Mouse (Mus musculus): ENCODE measurements around the gene Chrm3. TPM values are rescaled to one million over a fixed set of nuclear protein-coding genes. Genes with fewer than 3 reads are reported as not detected.

The Chrm3 gene
- polyA plus RNA-seq, 1 experiment from 2014 or later, result 0.68 TPM

GRCm38 (mm10) chr13:9898664-9899369 is 461.8 kb downstream of the Chrm3 start:
- no peak for DNase-seq (ENCODE audit: low spot score)
- Histone ChIP-seq H3K36me3 (ENCODE audit: control insufficient read depth, insufficient read depth, low read length) (no peaks in the 10 kb centered on the region), H3K4me3 (ENCODE audit: low read depth, low read length) (no peak overlapping the region), H3K4me1 (ENCODE audit: control insufficient read depth, insufficient read depth, low read length) (no peaks in the 10 kb centered on the region), H3K27ac (replicated peaks; ENCODE audit: low read depth, low read length) (no peak overlapping the region), H3K4me2 (ENCODE audit: low read depth, low read length) (no peak overlapping the region), H3K9me3 (ENCODE audit: control insufficient read depth, low read length) (peaks cover 1% of the 10 kb centered on the region; the same call in 1 of the 2 replicates), H3K9ac (ENCODE audit: low read depth, low read length) (no peak overlapping the region), H3K27me3 (replicated peaks; ENCODE audit: control insufficient read depth, insufficient read depth, low read length) (no peaks in the 10 kb centered on the region)
- WGBS, result 38% methylated on average over 3 of the region's 3 CpGs
- no peak for ATAC-seq (ENCODE audit: low read depth)

- ATAC-seq (ENCODE audit: low read depth) (no peak), DNase-seq (ENCODE audit: low spot score) (no peak)
- Histone ChIP-seq H3K36me3 (ENCODE audit: control insufficient read depth, insufficient read depth, low read length) (no peaks in the 10 kb centered on the region), H3K4me2 (ENCODE audit: low read depth, low read length) (no peak overlapping the region), H3K27ac (replicated peaks; ENCODE audit: low read depth, low read length) (no peak overlapping the region), H3K4me3 (ENCODE audit: low read depth, low read length) (no peak overlapping the region), H3K9me3 (ENCODE audit: control insufficient read depth, low read length) (no peaks in the 10 kb centered on the region), H3K9ac (ENCODE audit: low read depth, low read length) (no peak overlapping the region), H3K4me1 (ENCODE audit: control insufficient read depth, insufficient read depth, low read length) (no peaks in the 10 kb centered on the region), H3K27me3 (replicated peaks; ENCODE audit: control insufficient read depth, insufficient read depth, low read length) (no peaks in the 10 kb centered on the region)
- 65% methylated on average over 1 of the region's 1 CpGs for WGBS
These were observed 463.4 kb downstream of the Chrm3 start for GRCm38 (mm10) chr13:9897231-9897630.

GRCm38 (mm10) chr13:9895045-9895625 is 465.5 kb downstream of the Chrm3 start:
- Histone ChIP-seq H3K36me3 (ENCODE audit: control insufficient read depth, insufficient read depth, low read length) (no peaks in the 10 kb centered on the region), H3K27ac (replicated peaks; ENCODE audit: low read depth, low read length) (no peak overlapping the region), H3K4me2 (ENCODE audit: low read depth, low read length) (no peak overlapping the region), H3K4me1 (ENCODE audit: control insufficient read depth, insufficient read depth, low read length) (no peaks in the 10 kb centered on the region), H3K9ac (ENCODE audit: low read depth, low read length) (no peak overlapping the region), H3K27me3 (replicated peaks; ENCODE audit: control insufficient read depth, insufficient read depth, low read length) (no peaks in the 10 kb centered on the region), H3K4me3 (ENCODE audit: low read depth, low read length) (no peak overlapping the region), H3K9me3 (ENCODE audit: control insufficient read depth, low read length) (no peaks in the 10 kb centered on the region)
- WGBS, result 81% methylated on average over 11 of the region's 11 CpGs
- DNase-seq (ENCODE audit: low spot score) (no peak), ATAC-seq (ENCODE audit: low read depth) (no peak)

GRCm38 (mm10) chr13:9891088-9891487 is 469.6 kb downstream of the Chrm3 start:
- Histone ChIP-seq H3K27ac (replicated peaks; ENCODE audit: low read depth, low read length) (no peak overlapping the region), H3K9me3 (ENCODE audit: control insufficient read depth, low read length) (no peaks in the 10 kb centered on the region), H3K27me3 (replicated peaks; ENCODE audit: control insufficient read depth, insufficient read depth, low read length) (no peaks in the 10 kb centered on the region), H3K4me1 (ENCODE audit: control insufficient read depth, insufficient read depth, low read length) (no peaks in the 10 kb centered on the region), H3K4me3 (ENCODE audit: low read depth, low read length) (no peak overlapping the region), H3K4me2 (ENCODE audit: low read depth, low read length) (no peak overlapping the region), H3K9ac (ENCODE audit: low read depth, low read length) (no peak overlapping the region), H3K36me3 (ENCODE audit: control insufficient read depth, insufficient read depth, low read length) (no peaks in the 10 kb centered on the region)
- 73% methylated on average over 1 of the region's 1 CpGs for WGBS
- no peak for DNase-seq (ENCODE audit: low spot score)
- no peak for ATAC-seq (ENCODE audit: low read depth)

- Histone ChIP-seq H3K4me2 (ENCODE audit: low read depth, low read length) (no peak overlapping the region), H3K9me3 (ENCODE audit: control insufficient read depth, low read length) (no peaks in the 10 kb centered on the region), H3K4me3 (ENCODE audit: low read depth, low read length) (no peak overlapping the region), H3K27me3 (replicated peaks; ENCODE audit: control insufficient read depth, insufficient read depth, low read length) (no peaks in the 10 kb centered on the region), H3K4me1 (ENCODE audit: control insufficient read depth, insufficient read depth, low read length) (no peaks in the 10 kb centered on the region), H3K36me3 (ENCODE audit: control insufficient read depth, insufficient read depth, low read length) (no peaks in the 10 kb centered on the region), H3K9ac (ENCODE audit: low read depth, low read length) (no peak overlapping the region), H3K27ac (replicated peaks; ENCODE audit: low read depth, low read length) (no peak overlapping the region)
- 50% methylated on average over 5 of the region's 5 CpGs for WGBS
- ATAC-seq (ENCODE audit: low read depth) (no peak), DNase-seq (ENCODE audit: low spot score) (no peak)
These were observed 470.2 kb downstream of the Chrm3 start for GRCm38 (mm10) chr13:9890460-9890859.

GRCm38 (mm10) chr13:9889954-9890353 is 470.7 kb downstream of the Chrm3 start:
- no peak overlapping the region for H3K4me2 ChIP-seq (ENCODE audit: low read depth, low read length)
- H3K27me3 ChIP-seq (replicated peaks; ENCODE audit: control insufficient read depth, insufficient read depth, low read length), result no peaks in the 10 kb centered on the region
- H3K9me3 ChIP-seq (ENCODE audit: control insufficient read depth, low read length), result no peaks in the 10 kb centered on the region
- H3K4me1 ChIP-seq (ENCODE audit: control insufficient read depth, insufficient read depth, low read length), result no peaks in the 10 kb centered on the region
- no peak overlapping the region for H3K4me3 ChIP-seq (ENCODE audit: low read depth, low read length)
- WGBS, result 85% methylated on average over 1 of the region's 1 CpGs
- H3K27ac ChIP-seq (replicated peaks; ENCODE audit: low read depth, low read length), result no peak overlapping the region
- H3K9ac ChIP-seq (ENCODE audit: low read depth, low read length), result no peak overlapping the region
- ATAC-seq (ENCODE audit: low read depth) (no peak), DNase-seq (ENCODE audit: low spot score) (no peak)
- no peaks in the 10 kb centered on the region for H3K36me3 ChIP-seq (ENCODE audit: control insufficient read depth, insufficient read depth, low read length)

GRCm38 (mm10) chr13:9888284-9888683 is 472.4 kb downstream of the Chrm3 start:
- 52% methylated on average over 5 of the region's 5 CpGs for WGBS
- DNase-seq (ENCODE audit: low spot score), result no peak
- no peak overlapping the region for H3K9ac ChIP-seq (ENCODE audit: low read depth, low read length)

GRCm38 (mm10) chr13:9887261-9887660 is 473.4 kb downstream of the Chrm3 start:
- DNase-seq (ENCODE audit: low spot score) (no peak), ATAC-seq (ENCODE audit: low read depth) (no peak)
- 83% methylated on average over 5 of the region's 5 CpGs for WGBS
- Histone ChIP-seq H3K4me1 (ENCODE audit: control insufficient read depth, insufficient read depth, low read length) (no peaks in the 10 kb centered on the region), H3K4me2 (ENCODE audit: low read depth, low read length) (no peak overlapping the region), H3K27ac (replicated peaks; ENCODE audit: low read depth, low read length) (no peak overlapping the region), H3K36me3 (ENCODE audit: control insufficient read depth, insufficient read depth, low read length) (no peaks in the 10 kb centered on the region), H3K27me3 (replicated peaks; ENCODE audit: control insufficient read depth, insufficient read depth, low read length) (no peaks in the 10 kb centered on the region), H3K9ac (ENCODE audit: low read depth, low read length) (no peak overlapping the region), H3K9me3 (ENCODE audit: control insufficient read depth, low read length) (no peaks in the 10 kb centered on the region), H3K4me3 (ENCODE audit: low read depth, low read length) (no peak overlapping the region)

More at GRCm38 (mm10) chr13:9888284-9888683, 472.4 kb downstream of the Chrm3 start:
- H3K36me3 ChIP-seq (ENCODE audit: control insufficient read depth, insufficient read depth, low read length), result no peaks in the 10 kb centered on the region
- no peak overlapping the region for H3K27ac ChIP-seq (replicated peaks; ENCODE audit: low read depth, low read length)
- ATAC-seq (ENCODE audit: low read depth), result no peak
- H3K4me2 ChIP-seq (ENCODE audit: low read depth, low read length), result no peak overlapping the region
- no peaks in the 10 kb centered on the region for H3K27me3 ChIP-seq (replicated peaks; ENCODE audit: control insufficient read depth, insufficient read depth, low read length)
- H3K4me3 ChIP-seq (ENCODE audit: low read depth, low read length), result no peak overlapping the region
- no peaks in the 10 kb centered on the region for H3K4me1 ChIP-seq (ENCODE audit: control insufficient read depth, insufficient read depth, low read length)
- H3K9me3 ChIP-seq (ENCODE audit: control insufficient read depth, low read length), result no peaks in the 10 kb centered on the region
